Mouse (Mus musculus): ENCODE results near the gene Tenm3.

DNA sequence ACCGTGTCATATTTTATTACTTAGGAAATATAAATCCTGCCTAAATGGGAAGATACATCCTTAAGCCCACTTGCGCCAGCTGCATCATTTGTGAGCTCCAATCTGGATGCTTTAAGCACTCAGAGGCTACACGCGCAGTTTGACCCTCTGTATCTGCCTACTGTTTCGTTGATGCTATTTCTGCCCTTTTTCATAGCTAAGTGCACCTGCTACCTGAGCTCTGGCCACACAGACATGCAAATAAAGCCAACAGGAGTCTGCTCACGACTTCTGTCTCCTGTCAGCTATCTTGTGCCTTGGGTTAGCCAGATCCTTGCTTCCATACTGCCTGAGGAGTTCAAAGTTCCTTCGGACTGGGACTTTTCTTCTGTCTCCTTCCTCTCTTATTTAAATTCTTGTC lies 547.4 kb downstream of the Tenm3 start:
- TF ChIP-seq CTCF (IDR thresholded peaks at IDR 0.05; ENCODE audit: control insufficient read depth, insufficient read depth, insufficient read length), result no peak
- no peak for TF ChIP-seq USF1 (IDR thresholded peaks at IDR 0.05; ENCODE audit: low read depth)
- no peak for TF ChIP-seq MAX (IDR thresholded peaks at IDR 0.05)
- no peak for TF ChIP-seq FOSL1 (IDR thresholded peaks at IDR 0.05; ENCODE audit: insufficient read depth, low read length, poor library complexity, severe bottlenecking)
- TF ChIP-seq MYOD1 (IDR thresholded peaks at IDR 0.05; ENCODE audit: control insufficient read depth, insufficient read length, low read depth), result no peak
- TF ChIP-seq CEBPB (IDR thresholded peaks at IDR 0.05; ENCODE audit: low read depth), result no peak
- no peak for TF ChIP-seq MYOG (IDR thresholded peaks at IDR 0.05; ENCODE audit: control insufficient read depth, extremely low read depth, insufficient read length)
